Mouse (Mus musculus): ENCODE results near the gene Rufy1. TPM values are rescaled to one million over a fixed set of nuclear protein-coding genes. Genes with fewer than 3 reads are reported as not detected.
"Not testable (repeated sequence)": the region's sequence is repeated elsewhere in the genome, so short reads cannot be mapped to it uniquely, and the experiment has no call there.

Gene Rufy1
- polyA plus RNA-seq, 1 experiment = 38.3 TPM

DNA sequence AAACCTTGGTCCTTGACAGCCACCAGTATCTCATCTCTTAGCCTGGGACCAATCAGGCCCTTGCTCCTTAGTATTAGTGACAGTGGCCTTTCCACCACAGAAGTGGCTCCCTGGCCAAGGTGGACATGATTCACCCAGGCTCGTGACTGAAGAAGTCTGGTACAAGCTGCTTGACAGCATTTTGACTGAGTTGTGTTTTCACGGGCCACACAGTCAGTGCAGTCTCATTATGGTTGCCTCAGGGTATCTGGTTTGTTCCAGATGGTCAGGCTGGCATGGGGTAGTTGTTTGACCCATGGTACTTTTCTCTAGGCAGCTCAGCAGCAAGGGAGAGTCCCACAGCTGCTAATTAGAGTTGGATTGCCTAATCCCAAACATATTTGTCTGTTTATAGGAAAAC, 28.3 kb upstream of the Rufy1 start:
- TF ChIP-seq CTCF (IDR thresholded peaks at IDR 0.05; ENCODE audit: borderline replicate concordance, insufficient read depth, low read depth, low read length) = no peak
- no peak for TF ChIP-seq POLR2A (IDR thresholded peaks at IDR 0.05; ENCODE audit: borderline replicate concordance, insufficient read depth, low read length)
- no peaks in the 10 kb centered on the region; the same call in 1 of the 2 replicates for H3K27me3 ChIP-seq (ENCODE audit: control insufficient read depth, insufficient read depth, low read length)
- no peak for DNase-seq
- no peak overlapping the region for H3K27ac ChIP-seq (ENCODE audit: insufficient read depth, low read length)
- no peak overlapping the region for H3K4me3 ChIP-seq (replicated peaks; ENCODE audit: insufficient read depth, low read depth, low read length)
- no peaks in the 10 kb centered on the region for H3K4me1 ChIP-seq (ENCODE audit: control insufficient read depth, insufficient read depth, low read length)
- 25% methylated on average over 2 of the region's 2 CpGs for WGBS

DNA sequence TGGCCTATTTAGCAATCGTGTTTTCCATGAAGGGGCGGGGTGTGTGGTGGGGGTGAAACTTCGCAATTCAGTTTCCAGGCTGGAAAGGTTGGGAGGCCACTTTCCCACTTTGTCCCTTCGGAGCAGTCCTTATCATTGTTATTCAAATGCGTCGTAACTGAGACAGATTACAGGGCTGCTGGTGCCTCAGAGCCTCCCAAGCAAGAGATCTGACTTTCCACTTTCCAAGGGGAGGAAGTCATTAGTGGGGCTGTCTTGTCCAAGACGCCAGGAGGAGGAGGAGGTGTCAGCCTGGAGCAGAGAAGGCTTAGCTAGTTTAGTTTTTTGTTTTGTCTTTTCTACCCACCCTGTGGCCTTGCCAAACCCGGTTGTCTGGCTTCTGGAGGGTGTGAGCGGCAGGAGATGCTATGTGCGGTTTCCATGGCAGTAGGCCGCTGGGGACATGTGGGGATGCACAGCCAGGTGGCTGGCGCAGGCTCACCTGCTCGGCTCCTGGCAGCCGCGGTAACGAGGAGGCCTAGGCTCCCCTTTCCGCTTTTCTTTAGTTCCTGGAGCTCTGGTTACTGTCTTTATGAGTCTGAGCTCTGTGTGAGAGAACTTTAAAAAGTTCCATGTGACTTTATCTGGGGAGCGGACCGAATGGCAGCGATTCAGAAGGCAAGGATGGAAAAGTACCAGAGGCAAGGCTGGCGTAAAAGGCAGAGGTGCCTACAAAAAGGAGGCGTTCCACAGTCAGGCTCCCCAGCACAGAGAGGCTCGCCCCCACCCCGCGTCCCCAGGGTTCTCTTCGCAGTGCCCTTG, 26.4 kb upstream of the Rufy1 start:
- Histone ChIP-seq H3K4me1 (ENCODE audit: control insufficient read depth, insufficient read depth, low read length) (no peaks in the 10 kb centered on the region), H3K27ac (ENCODE audit: insufficient read depth, low read length) (no peak overlapping the region), H3K27me3 (ENCODE audit: control insufficient read depth, insufficient read depth, low read length) (no peaks in the 10 kb centered on the region; the same call in 1 of the 2 replicates), H3K4me3 (replicated peaks; ENCODE audit: insufficient read depth, low read depth, low read length) (no peak overlapping the region)
- DNase-seq = peak; percentile 20 to 21
- TF ChIP-seq CTCF (IDR thresholded peaks at IDR 0.05; ENCODE audit: borderline replicate concordance, insufficient read depth, low read depth, low read length) = no peak
- TF ChIP-seq POLR2A (IDR thresholded peaks at IDR 0.05; ENCODE audit: borderline replicate concordance, insufficient read depth, low read length) = no peak
- 10% methylated on average over 26 of the region's 26 CpGs for WGBS

DNA sequence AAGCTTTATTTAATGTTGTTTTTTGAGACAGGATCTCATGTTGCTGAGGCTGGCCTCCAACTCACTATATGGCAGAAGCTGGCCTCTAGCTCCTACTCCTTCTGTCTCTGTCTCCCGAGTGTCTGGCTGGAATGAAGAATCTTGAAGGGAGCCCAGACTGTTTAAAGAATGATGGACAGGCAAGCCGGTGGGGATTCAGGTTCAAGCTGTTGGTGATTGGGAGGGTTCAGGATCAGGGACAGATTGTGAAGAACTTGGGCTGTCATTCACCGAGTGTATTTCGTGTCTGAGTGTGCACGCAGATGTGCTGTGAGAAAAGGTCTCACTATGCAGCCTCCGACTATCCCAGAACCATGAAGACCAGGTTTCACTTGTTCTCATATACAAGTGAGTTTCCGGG, 25.5 kb upstream of the Rufy1 start:
- H3K4me1 ChIP-seq (ENCODE audit: control insufficient read depth, insufficient read depth, low read length) = no peaks in the 10 kb centered on the region
- TF ChIP-seq POLR2A (IDR thresholded peaks at IDR 0.05; ENCODE audit: borderline replicate concordance, insufficient read depth, low read length) (no peak), CTCF (IDR thresholded peaks at IDR 0.05; ENCODE audit: borderline replicate concordance, insufficient read depth, low read depth, low read length) (no peak)
- no peak for DNase-seq
- no peaks in the 10 kb centered on the region; the same call in 1 of the 2 replicates for H3K27me3 ChIP-seq (ENCODE audit: control insufficient read depth, insufficient read depth, low read length)
- H3K4me3 ChIP-seq (replicated peaks; ENCODE audit: insufficient read depth, low read depth, low read length) = no peak overlapping the region
- 29% methylated on average over 7 of the region's 7 CpGs for WGBS
- no peak overlapping the region for H3K27ac ChIP-seq (ENCODE audit: insufficient read depth, low read length)

DNA sequence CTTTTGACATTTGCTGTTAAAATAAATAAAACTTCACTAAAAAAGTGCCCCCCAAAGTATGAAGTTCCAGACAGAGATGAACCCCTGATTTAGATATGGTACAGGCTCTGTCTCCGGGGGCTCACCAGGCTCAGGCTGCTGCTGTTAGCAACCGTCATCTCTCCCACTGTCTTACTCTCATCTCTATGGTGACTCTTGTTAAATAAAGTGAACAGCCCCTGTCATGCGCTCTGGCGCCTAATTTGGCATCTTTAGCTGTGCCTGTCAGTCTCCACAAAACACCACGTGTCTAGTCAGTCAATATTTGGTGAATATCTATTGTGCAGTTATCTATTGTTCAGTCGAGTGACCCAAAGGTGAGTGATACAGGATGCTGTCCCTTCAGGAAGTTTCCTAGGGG, 24.0 kb upstream of the Rufy1 start:
- no peaks in the 10 kb centered on the region; the same call in 1 of the 2 replicates for H3K27me3 ChIP-seq (ENCODE audit: control insufficient read depth, insufficient read depth, low read length)
- H3K4me1 ChIP-seq (ENCODE audit: control insufficient read depth, insufficient read depth, low read length) = no peaks in the 10 kb centered on the region
- TF ChIP-seq CTCF (IDR thresholded peaks at IDR 0.05; ENCODE audit: borderline replicate concordance, insufficient read depth, low read depth, low read length) = no peak
- TF ChIP-seq POLR2A (IDR thresholded peaks at IDR 0.05; ENCODE audit: borderline replicate concordance, insufficient read depth, low read length) = no peak
- WGBS = 39% methylated on average over 6 of the region's 6 CpGs
- H3K27ac ChIP-seq (ENCODE audit: insufficient read depth, low read length) = no peak overlapping the region
- no peak overlapping the region for H3K4me3 ChIP-seq (replicated peaks; ENCODE audit: insufficient read depth, low read depth, low read length)
- no peak for DNase-seq

DNA sequence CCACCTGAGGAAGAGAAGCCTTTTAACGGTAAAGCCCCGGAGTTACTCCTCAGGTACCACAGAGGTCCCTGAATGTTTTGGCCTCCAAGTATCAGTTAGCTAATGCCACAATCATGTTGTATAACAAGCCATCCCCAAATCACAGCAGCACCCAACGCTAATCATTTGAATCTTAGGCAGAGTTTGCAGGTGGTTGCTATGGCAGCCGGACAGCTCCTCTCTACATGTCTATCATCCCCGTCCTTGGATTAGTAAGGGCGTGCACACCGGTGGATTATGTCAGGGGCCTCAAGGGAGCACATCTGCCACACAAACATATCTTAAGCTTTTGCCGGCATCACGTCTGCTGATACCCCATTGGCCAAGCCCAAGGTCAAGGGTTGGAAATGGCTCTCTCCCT, 19.3 kb upstream of the Rufy1 start:
- DNase-seq = no peak
- 63% methylated on average over 9 of the region's 9 CpGs for WGBS
- TF ChIP-seq POLR2A (IDR thresholded peaks at IDR 0.05; ENCODE audit: borderline replicate concordance, insufficient read depth, low read length) (no peak), CTCF (IDR thresholded peaks at IDR 0.05; ENCODE audit: borderline replicate concordance, insufficient read depth, low read depth, low read length) (no peak)

DNA sequence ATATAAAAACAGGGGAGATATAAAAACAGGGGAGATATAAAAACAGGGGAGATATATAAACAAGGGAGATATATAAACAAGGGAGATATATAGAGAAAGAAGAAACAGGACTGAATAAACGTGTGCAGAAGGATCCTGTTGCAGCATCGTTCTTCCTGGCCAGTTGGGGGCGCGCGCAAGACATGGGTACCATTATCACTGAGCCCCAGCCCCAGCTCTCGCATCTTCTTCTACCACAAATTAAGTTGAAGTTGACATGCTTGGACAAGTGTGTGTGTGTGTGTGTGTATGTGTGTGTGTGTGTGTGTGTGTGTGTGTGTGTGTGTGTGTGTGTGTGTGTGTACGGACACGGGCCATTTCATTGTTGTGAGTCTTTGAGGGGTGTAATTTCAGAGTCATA, 17.2 kb upstream of the Rufy1 start:
- H3K27ac ChIP-seq (ENCODE audit: insufficient read depth, low read length); H3K4me3 ChIP-seq (replicated peaks; ENCODE audit: insufficient read depth, low read depth, low read length); DNase-seq; H3K27me3 ChIP-seq (ENCODE audit: control insufficient read depth, insufficient read depth, low read length); H3K4me1 ChIP-seq (ENCODE audit: control insufficient read depth, insufficient read depth, low read length): not testable (repeated sequence)
- 34% methylated on average over 8 of the region's 8 CpGs for WGBS

More for the DNA sequence above, 19.3 kb upstream of the Rufy1 start:
- H3K27me3 ChIP-seq (ENCODE audit: control insufficient read depth, insufficient read depth, low read length) = no peaks in the 10 kb centered on the region; the same call in 1 of the 2 replicates
- H3K4me3 ChIP-seq (replicated peaks; ENCODE audit: insufficient read depth, low read depth, low read length) = no peak overlapping the region
- H3K4me1 ChIP-seq (ENCODE audit: control insufficient read depth, insufficient read depth, low read length) = no peaks in the 10 kb centered on the region
- H3K27ac ChIP-seq (ENCODE audit: insufficient read depth, low read length) = no peak overlapping the region

DNA sequence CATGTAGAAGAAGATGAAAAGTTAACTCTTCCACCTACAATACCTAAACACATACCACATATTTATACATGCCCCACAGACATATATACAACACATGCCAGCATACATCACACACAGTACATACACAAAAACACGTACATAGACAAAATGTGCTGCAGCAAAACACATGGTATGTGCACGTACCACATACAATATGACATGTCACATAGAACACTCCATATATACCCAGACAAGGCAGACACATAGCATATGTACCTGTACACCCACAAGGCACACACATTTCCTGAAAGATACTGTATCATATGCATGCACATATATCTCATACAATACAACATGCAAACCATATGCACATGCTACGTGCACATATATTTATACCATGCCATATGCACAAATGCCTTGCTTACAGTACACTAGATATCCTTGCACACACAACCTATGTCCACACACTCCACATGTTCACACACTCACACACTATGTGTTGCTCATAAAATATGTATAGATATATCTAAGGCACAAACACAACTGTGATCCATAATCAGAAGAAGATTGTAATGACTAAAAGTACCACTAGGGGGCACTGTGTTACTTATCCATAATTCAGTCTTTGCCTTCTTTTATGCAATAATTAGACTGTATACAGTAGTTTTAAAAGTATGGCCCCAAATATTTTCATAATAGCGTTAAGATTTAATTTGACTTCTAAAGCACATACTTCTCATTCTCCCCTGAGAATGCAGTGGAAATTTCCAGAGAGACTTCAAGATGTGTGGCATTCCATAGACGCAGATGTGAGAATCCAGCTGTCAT, 12.5 kb upstream of the Rufy1 start:
- H3K27me3 ChIP-seq (ENCODE audit: control insufficient read depth, insufficient read depth, low read length) = no peaks in the 10 kb centered on the region
- 71% methylated on average over 5 of the region's 5 CpGs for WGBS
- TF ChIP-seq POLR2A (IDR thresholded peaks at IDR 0.05; ENCODE audit: borderline replicate concordance, insufficient read depth, low read length) (no peak), CTCF (IDR thresholded peaks at IDR 0.05; ENCODE audit: borderline replicate concordance, insufficient read depth, low read depth, low read length) (peak; percentile 43; the same call in 1 of the 2 replicates)
- no peak overlapping the region for H3K27ac ChIP-seq (ENCODE audit: insufficient read depth, low read length)
- DNase-seq = peak in 1 of 2 experiments; percentile 27
- H3K4me1 ChIP-seq (ENCODE audit: control insufficient read depth, insufficient read depth, low read length) = no peaks in the 10 kb centered on the region
- H3K4me3 ChIP-seq (replicated peaks; ENCODE audit: insufficient read depth, low read depth, low read length) = no peak overlapping the region

DNA sequence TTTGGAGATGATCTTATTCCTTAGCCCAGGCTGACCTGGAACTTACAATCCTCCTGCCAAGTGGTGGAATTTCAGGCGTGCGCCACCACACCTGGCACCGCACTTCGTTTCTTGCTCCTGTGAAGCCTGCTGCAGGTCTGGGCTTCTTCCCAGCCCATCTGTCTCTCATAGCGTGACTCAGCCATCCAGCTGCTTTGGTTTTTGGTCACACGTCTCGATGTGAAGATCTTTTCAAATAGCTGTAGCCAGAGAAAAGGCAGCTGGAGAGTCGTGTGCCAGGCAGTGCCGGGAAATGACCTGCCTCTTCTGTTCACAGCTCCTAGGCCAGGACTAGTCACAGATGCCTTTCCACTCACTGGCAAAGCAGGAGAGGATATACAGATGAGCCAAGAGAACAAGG, 10.7 kb upstream of the Rufy1 start:
- H3K27ac ChIP-seq (ENCODE audit: insufficient read depth, low read length) = no peak overlapping the region
- no peak for DNase-seq

More for the DNA sequence above, 10.7 kb upstream of the Rufy1 start:
- Histone ChIP-seq H3K27me3 (ENCODE audit: control insufficient read depth, insufficient read depth, low read length) (no peaks in the 10 kb centered on the region), H3K4me3 (replicated peaks; ENCODE audit: insufficient read depth, low read depth, low read length) (no peak overlapping the region), H3K4me1 (ENCODE audit: control insufficient read depth, insufficient read depth, low read length) (no peaks in the 10 kb centered on the region)
- TF ChIP-seq CTCF (IDR thresholded peaks at IDR 0.05; ENCODE audit: borderline replicate concordance, insufficient read depth, low read depth, low read length) (no peak), POLR2A (IDR thresholded peaks at IDR 0.05; ENCODE audit: borderline replicate concordance, insufficient read depth, low read length) (no peak)
- 27% methylated on average over 9 of the region's 9 CpGs for WGBS
